Mouse (Mus musculus): Measurements from ENCODE around the gene Ptprg.

DNA sequence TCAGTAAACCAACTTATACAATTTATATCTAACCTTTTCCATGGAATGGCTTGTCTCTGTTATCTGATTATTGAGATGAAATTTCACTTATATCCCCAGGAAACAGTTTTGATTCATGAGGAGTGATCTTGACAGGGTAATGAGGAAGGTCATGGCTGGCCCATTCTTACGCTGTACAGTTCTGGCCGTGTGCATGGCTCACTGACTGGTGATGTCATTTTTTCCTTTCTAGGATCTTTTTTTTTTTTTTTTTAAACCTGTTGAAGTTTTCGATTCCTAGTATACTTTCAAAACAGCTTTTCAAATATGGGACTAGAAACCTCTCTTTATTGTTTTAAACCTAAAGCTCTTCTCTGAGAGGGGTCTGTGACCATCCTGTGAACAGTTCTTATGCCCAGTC, 626.8 kb downstream of the Ptprg start:
- TF ChIP-seq CTCF (conservative IDR thresholded peaks at IDR 0.05; ENCODE audit: low read length) (no peak), NANOG (IDR thresholded peaks at IDR 0.05; ENCODE audit: borderline replicate concordance, low read length) (no peak)

All from E14TG2a.4 (cell line).